Comparison of ENCODE assay signal across 7 mouse cellular contexts in the genomic region with DNA sequence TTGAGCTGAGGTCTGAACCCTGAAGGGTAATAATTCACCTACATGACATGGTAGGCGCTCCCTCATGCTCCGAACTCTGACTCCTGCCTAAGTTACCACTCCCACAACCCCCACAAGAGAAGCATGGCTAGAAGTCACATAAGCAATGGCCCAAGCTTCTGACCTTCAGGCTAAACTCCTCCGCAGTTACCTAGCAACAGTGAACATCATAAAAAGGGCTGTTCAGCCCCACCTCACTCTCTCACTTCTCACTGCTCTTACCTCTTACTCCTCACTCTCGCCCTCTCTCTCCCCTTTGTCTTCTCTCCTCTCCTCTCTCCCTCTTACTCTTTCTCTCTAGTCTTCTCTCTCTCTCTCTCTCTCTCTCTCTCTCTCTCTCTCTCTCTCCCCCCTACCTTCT. TPM values are rescaled to one million over a fixed set of nuclear protein-coding genes. Genes with fewer than 3 reads are reported as not detected.
DNase-seq lines count a peak whose midpoint lies in the region; ATAC-seq and TF ChIP-seq lines count a peak whose summit lies in the region.
"Not testable (repeated sequence)": the region's sequence is repeated elsewhere in the genome, so short reads cannot be mapped to it uniquely, and the experiment has no call there.

No protein-coding gene starts in this region.

- not testable (repeated sequence) for H3K27ac ChIP-seq in kidney, adult 2 months (ENCODE audit: insufficient read depth, low read depth, low read length); limb, embryonic 13.5 days; testis, adult 2 months (ENCODE audit: control insufficient read depth, insufficient read depth, low read depth, low read length)

- not testable (repeated sequence) for ATAC-seq in limb, embryonic 13.5 days (ENCODE audit: low FRiP score, low read depth)

- 75% methylated on average over 4 of the region's 4 CpGs for WGBS in kidney, adult 2 months
- WGBS in limb, embryonic 13.5 days = 86% methylated on average over 4 of the region's 4 CpGs

- not testable (repeated sequence) for TF ChIP-seq CTCF in kidney, adult 2 months (conservative IDR thresholded peaks at IDR 0.05; ENCODE audit: insufficient read depth, insufficient read length, low read depth, low read length); testis, adult 2 months (IDR thresholded peaks at IDR 0.05; ENCODE audit: control insufficient read depth, insufficient read depth, insufficient replicate concordance, low read depth, low read length)

- H3K4me3 ChIP-seq in kidney, adult 2 months (ENCODE audit: insufficient read depth, low read depth, low read length); limb, embryonic 13.5 days: not testable (repeated sequence)
- H3K4me3 ChIP-seq in testis, adult 2 months (ENCODE audit: control insufficient read depth, low read depth, low read length) = peak overlapping the region; percentile 72

- H3K4me2 ChIP-seq in limb, embryonic 13.5 days (replicated peaks) = not testable (repeated sequence)

- peaks cover 20% of the 10 kb centered on the region for H3K4me1 ChIP-seq in kidney, adult 2 months (ENCODE audit: control insufficient read depth, insufficient read depth, low read length)
- peaks cover 59% of the 10 kb centered on the region for H3K4me1 ChIP-seq in limb, embryonic 13.5 days
- not testable (repeated sequence) for H3K4me1 ChIP-seq in testis, adult 2 months (ENCODE audit: control insufficient read depth, insufficient read depth, low read length)

- TF ChIP-seq POLR2A in kidney, adult 2 months (IDR thresholded peaks at IDR 0.05; ENCODE audit: low read depth, low read length); testis, adult 2 months (IDR thresholded peaks at IDR 0.05; ENCODE audit: control insufficient read depth, low read depth, low read length): not testable (repeated sequence)

- not testable (repeated sequence) for H3K27me3 ChIP-seq in kidney, adult 2 months (replicated peaks; ENCODE audit: control insufficient read depth, insufficient read depth, low read length); limb, embryonic 13.5 days; testis, adult 2 months (ENCODE audit: control insufficient read depth, insufficient read depth, low read length)

- H3K36me3 ChIP-seq in kidney, adult 2 months (ENCODE audit: control insufficient read depth, insufficient read depth, low read length); limb, embryonic 13.5 days; testis, adult 2 months (ENCODE audit: control insufficient read depth, insufficient read depth, low read length): not testable (repeated sequence)

- peak; percentile 42 for DNase-seq in ES-CJ7 (ENCODE audit: low read depth, low spot score)
- DNase-seq in R1 (ENCODE audit: low read depth, low spot score) = peak; percentile 87
- peak; percentile 63 for DNase-seq in ZHBTc4 (ENCODE audit: low read depth, low spot score)
- DNase-seq in kidney, adult 2 months = peak; percentile 39
- DNase-seq in kidney, adult 9 months = peak; percentile 32

- H3K9me3 ChIP-seq in limb, embryonic 13.5 days = not testable (repeated sequence)

- H3K9ac ChIP-seq in limb, embryonic 13.5 days = 0 out of 2 replicates have a peak overlapping the region, but pooled peaks have one; percentile 3

RNA-seq across cellular contexts. Expression of gene Zfp704, which starts 40.2 kb away (rescaled TPM):
- polyA plus RNA-seq in kidney, adult 2 months (2012; rRNA removed) = 11.3 and 12.4 TPM in 2 replicates
- 11.1 and 11.9 TPM in 2 replicates for polyA plus RNA-seq in limb, embryonic 13.5 days (2015; fragmentation: Nextera tagmentation; extraction: Ambion mirVana)
- polyA plus RNA-seq in testis, adult 2 months (2012; rRNA removed) = 16.3 and 17.2 TPM in 2 replicates

Comparison
In these comparisons a context has a peak if more than half of its experiments do, and no peak if none do; other contexts are left out.
1. DNase-seq: peak in every context shown above with its lines; median percentile 87 in R1; 63 in ZHBTc4; 42 in ES-CJ7; 39 in kidney, adult 2 months; 32 in kidney, adult 9 months.